Mouse (Mus musculus): ENCODE measurements around the gene Tnip1.

DNA sequence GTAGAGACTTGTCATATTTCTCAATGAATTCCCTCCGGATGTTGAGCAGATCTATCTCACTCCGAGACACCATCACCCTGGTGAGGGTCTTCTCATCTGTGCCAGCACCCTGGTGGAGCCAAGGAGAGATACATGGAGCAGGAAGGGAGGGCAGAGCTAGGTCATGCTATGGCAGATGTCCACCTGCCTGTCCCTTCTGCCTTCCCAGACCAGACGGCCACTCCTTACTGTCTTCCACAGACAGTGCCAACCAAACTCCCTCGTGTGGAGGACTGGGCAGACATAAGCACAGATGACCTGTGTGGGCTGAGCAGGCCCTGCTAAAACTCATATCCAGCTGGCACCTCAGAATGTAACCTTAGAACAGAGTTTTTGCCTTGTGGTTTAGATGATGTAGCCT lies 18.9 kb upstream of the Tnip1 start:
- TF ChIP-seq CTCF (IDR thresholded peaks at IDR 0.05; ENCODE audit: low read depth, low read length) = no peak
- TF ChIP-seq POLR2A (IDR thresholded peaks at IDR 0.05; ENCODE audit: extremely low read depth, insufficient read depth, low read length) = no peak

All from liver, adult 2 months (tissue).